Mouse (Mus musculus): ENCODE measurements around the gene Exoc7.

The Exoc7 gene

DNA sequence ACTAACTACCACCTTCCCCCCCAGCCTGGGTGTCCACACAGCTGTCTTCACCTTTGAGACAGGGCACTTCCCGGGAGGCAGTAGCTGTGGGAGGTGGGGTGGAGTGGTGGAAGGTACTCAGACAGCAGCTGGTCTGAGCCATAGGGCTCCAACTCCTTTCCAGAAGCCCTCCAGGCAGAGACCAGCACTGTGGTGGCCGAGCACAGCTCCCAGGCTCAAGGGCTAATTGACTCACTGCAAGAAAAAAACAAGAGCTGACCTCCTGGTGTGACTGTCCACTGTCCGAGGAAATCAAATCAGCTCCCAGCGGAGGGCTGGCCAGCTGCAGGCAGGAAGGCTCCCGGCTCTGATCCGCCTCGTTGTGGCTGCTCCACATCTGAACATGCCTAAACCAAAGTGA is 67.2 kb downstream of the Exoc7 start:
- DNase-seq (ENCODE audit: low read depth): no peak
